Mouse (Mus musculus) CD8-positive naive resting alpha-beta T cell, adult 2 months (primary cell): ENCODE measurements around the gene Olfr462.

Experiments
- DNase-seq, 2 experiments: peaks; one replicate each; pipeline ENCODE4 v3.0.0; 2022; ENCODE audit warnings: low read depth in 2 of 2, low spot score in 2 of 2

Olfr462 gene

DNA sequence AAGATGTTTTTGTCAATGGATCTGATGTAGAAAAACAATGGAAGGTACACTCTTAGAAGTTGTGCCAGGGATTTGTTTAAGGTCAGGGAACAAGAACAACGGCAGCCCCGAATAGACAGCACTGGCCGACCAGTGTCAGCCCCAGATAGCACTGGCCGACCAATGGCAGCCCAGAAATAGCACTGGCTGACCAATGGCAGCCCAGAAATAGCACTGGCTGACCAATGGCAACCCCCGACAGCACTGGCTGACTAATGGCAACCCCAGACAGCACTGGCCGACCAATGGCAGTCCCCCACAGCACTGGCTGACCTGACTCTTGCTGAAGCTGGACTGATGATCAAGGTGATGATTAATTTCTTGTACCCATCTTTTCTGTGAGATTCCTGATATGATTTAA is 44.2 kb downstream of the Olfr462 start:
- no peak for DNase-seq

DNA sequence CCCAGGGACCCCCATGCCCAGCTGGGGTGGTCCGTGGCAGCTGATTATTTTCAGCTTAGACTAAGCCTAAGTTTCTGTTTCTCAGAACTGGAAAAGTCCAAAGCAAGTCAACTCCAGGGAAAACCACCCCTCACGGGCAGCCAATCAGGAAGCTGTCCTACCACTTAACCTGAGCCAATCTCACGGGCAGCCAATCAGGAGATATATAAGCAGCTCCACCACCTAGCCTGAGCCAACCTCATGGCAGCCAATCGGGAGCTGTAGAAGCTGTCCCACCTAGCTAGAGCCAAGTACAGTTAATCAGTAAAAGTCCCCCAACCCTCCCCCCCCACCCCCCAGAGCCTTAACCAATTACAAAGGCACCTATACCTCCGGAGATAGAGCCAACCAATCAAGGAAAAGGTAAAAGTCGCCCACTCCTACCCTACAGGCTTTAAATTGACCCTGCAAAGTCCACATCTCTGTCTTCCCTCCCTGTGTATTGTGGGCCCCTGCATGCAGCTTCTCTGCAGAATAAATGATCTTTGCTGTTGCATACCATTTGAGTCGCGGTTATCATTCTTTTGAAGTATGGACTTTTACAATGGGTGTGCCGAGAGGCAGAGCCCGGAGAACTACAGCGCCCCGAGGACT is 45.0 kb downstream of the Olfr462 start:
- no peak for DNase-seq

DNA sequence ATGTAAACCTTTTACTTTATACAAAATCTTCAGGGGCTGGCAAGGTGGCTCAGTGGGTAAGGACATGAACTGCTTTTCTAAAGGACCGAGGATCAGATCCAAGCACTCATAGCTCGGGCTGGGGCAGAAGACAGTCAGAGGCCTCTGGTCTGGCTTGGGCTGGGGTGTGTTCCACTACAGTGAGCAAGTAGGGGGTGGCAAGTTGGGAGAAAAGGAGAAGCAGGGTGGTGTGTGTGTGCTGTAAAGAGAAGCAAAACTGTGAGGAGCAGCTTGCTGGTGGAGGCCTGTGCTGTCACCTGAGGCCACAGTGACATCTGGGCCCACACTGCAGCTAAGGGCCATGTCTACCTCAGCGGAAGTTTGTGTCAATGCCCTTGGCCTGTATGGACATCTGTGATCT is 50.6 kb downstream of the Olfr462 start:
- no peak for DNase-seq

DNA sequence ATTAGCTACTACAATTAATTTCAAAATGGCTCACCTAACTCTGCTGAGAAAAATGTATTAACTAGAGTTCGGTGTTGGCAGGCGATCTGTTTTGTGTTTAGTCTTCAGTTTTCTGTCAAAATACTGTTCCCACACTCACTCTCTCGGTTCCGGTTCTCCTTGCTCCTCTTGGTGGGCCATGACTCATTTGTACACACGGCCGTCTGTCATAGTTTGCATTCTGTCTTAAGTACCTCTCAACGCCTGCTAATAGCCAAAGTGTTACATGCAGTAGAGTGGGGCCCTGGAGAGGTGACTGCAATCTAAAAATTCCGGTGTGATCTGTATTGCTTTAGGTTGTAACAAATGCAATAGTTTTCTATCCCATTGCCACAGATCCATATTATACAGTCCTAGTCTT is 51.4 kb downstream of the Olfr462 start:
- DNase-seq: no peak
